19 mouse cellular contexts compared by ENCODE assay signal in genomic region chr16:38461749-38462148, GRCm38 (mm10). TPM values are rescaled to one million over a fixed set of nuclear protein-coding genes. Genes with fewer than 3 reads are reported as not detected.
"Had no signal": no experiment of that assay in that cellular context is flagged by ENCODE, and none has a peak within 500 bp of the region (broad histone marks: within the 10 kb centered on the region; RNA-seq: fewer than 3 reads in every experiment).

No protein-coding gene starts in this region.

- H3K4me3 ChIP-seq: liver, embryonic 13.5 days; liver, embryonic 15.5 days; midbrain, embryonic 10.5 days; midbrain, embryonic 12.5 days; neural tube, embryonic 12.5 days had no signal

- H3K27ac ChIP-seq: liver, embryonic 13.5 days; liver, embryonic 15.5 days; midbrain, embryonic 10.5 days; midbrain, embryonic 12.5 days; neural tube, embryonic 12.5 days had no signal

- H3K4me1 ChIP-seq: midbrain, embryonic 10.5 days; midbrain, embryonic 12.5 days; neural tube, embryonic 12.5 days had no signal

- H3K4me2 ChIP-seq: liver, embryonic 13.5 days; liver, embryonic 15.5 days; lung, embryonic 14.5 days; midbrain, embryonic 12.5 days; neural tube, embryonic 12.5 days had no signal

- H3K36me3 ChIP-seq: liver, embryonic 13.5 days; liver, embryonic 15.5 days; midbrain, embryonic 10.5 days; midbrain, embryonic 12.5 days; neural tube, embryonic 12.5 days had no signal

- H3K9me3 ChIP-seq: liver, embryonic 13.5 days; liver, embryonic 15.5 days; midbrain, embryonic 10.5 days; midbrain, embryonic 12.5 days; neural tube, embryonic 12.5 days had no signal

- H3K9ac ChIP-seq: liver, embryonic 13.5 days; liver, embryonic 15.5 days; lung, embryonic 14.5 days; midbrain, embryonic 12.5 days; neural tube, embryonic 12.5 days had no signal

- ATAC-seq: midbrain, embryonic 16.5 days had no signal

- DNase-seq: liver, embryonic 13.5 days; lung, adult 18-20 months; lung, embryonic 14.5 days; lung, postnatal 10 days; lung, postnatal 4 days; midbrain, embryonic 14.5 days; retina, postnatal 1 day; right cerebral cortex, adult 18-20 months; right cerebral cortex, postnatal 25 days; thymus, adult 18-20 months; thymus, postnatal 14 days; thymus, postnatal 36 days had no signal

- H3K27me3 ChIP-seq: liver, embryonic 13.5 days; liver, embryonic 15.5 days; midbrain, embryonic 12.5 days; neural tube, embryonic 12.5 days had no signal

RNA-seq across cellular contexts. Expression of gene Cd80, which starts 6.4 kb away (rescaled TPM):
- total RNA-seq: megakaryocyte-erythroid progenitor cell, adult 5-6 weeks had no signal

RNA-seq across cellular contexts. Expression of gene Pla1a, which starts 28.8 kb away (rescaled TPM):
- total RNA-seq: megakaryocyte-erythroid progenitor cell, adult 5-6 weeks had no signal
- polyA plus RNA-seq: stomach, embryonic 14.5 days had no signal
